Mouse (Mus musculus) neural tube, embryonic 14.5 days (tissue): ENCODE measurements around the gene Ddx25. TPM values are rescaled to one million over a fixed set of nuclear protein-coding genes. Genes with fewer than 3 reads are reported as not detected.
A peak's percentile ranks its signal among the peaks of the same experiment; 100 is the strongest.

Source experiments
- ATAC-seq: fragments of 200-750 bp; cut with Nextera tagmentation; 2 replicates; pipeline ENCODE4 v1.8.0; 2017; ENCODE audit warnings: low read depth, mild to moderate bottlenecking, moderate TSS enrichment, moderate library complexity
- H3K27ac ChIP-seq: fragments of 300-500 bp; sonication (generic); 2 replicates; pipeline ENCODE4 v1.5.1; 2014; ENCODE audit warnings: low read depth, mild to moderate bottlenecking, control low read depth, low read length, moderate library complexity, mixed read lengths
- H3K27me3 ChIP-seq: fragments of 300-500 bp; sonication (generic); 2 replicates; pipeline ENCODE4 v1.6.1; 2014; ENCODE audit warnings: low read length; ENCODE audit not compliant: control insufficient read depth, insufficient read depth
- H3K36me3 ChIP-seq: fragments of 300-500 bp; sonication (generic); 2 replicates; pipeline ENCODE4 v1.6.1; 2014; ENCODE audit warnings: low read length, mixed read lengths; ENCODE audit not compliant: control insufficient read depth, insufficient read depth
- H3K4me1 ChIP-seq: fragments of 300-500 bp; sonication (generic); 2 replicates; pipeline ENCODE4 v1.6.1; 2014; ENCODE audit warnings: low read length; ENCODE audit not compliant: control insufficient read depth, insufficient read depth
- H3K4me2 ChIP-seq: fragments of 300-500 bp; sonication (generic); 2 replicates; pipeline ENCODE4 v1.6.1; 2014; ENCODE audit warnings: mild to moderate bottlenecking, low read depth, low read length, control low read depth
- H3K4me3 ChIP-seq: fragments of 300-500 bp; sonication (generic); 2 replicates; pipeline ENCODE4 v1.5.1; 2014; ENCODE audit warnings: low read depth, low read length, control low read depth, mixed read lengths
- H3K9ac ChIP-seq: fragments of 300-500 bp; sonication (generic); replicated peaks from 2 replicates; pipeline ENCODE4 v1.6.1; 2014; ENCODE audit warnings: low read depth, mild to moderate bottlenecking, control low read depth, low read length, mixed read lengths
- H3K9me3 ChIP-seq: fragments of 300-500 bp; sonication (generic); 2 replicates; pipeline ENCODE4 v1.6.1; 2016; ENCODE audit warnings: low read length; ENCODE audit not compliant: control insufficient read depth
- WGBS: fragments of 180-500 bp; shearing (Covaris S2); extraction: QIAGEN DNeasy Blood & Tissue Kit; methylation state at CpG from one replicate; pipeline ENCODE4 v1.1.7; 2014; 5-methylcytosine and 5-hydroxymethylcytosine counted together
- polyA plus RNA-seq: library from polyadenylated mRNA; unstranded; fragments of >200 nt; fragmentation: Nextera tagmentation; extraction: Ambion mirVana; gene quantifications from 2 replicates; pipeline ENCODE4 v1.2.1, GENCODE M21; 2014

The Ddx25 gene
- polyA plus RNA-seq, result 29.8 and 34.3 TPM in 2 replicates

DNA sequence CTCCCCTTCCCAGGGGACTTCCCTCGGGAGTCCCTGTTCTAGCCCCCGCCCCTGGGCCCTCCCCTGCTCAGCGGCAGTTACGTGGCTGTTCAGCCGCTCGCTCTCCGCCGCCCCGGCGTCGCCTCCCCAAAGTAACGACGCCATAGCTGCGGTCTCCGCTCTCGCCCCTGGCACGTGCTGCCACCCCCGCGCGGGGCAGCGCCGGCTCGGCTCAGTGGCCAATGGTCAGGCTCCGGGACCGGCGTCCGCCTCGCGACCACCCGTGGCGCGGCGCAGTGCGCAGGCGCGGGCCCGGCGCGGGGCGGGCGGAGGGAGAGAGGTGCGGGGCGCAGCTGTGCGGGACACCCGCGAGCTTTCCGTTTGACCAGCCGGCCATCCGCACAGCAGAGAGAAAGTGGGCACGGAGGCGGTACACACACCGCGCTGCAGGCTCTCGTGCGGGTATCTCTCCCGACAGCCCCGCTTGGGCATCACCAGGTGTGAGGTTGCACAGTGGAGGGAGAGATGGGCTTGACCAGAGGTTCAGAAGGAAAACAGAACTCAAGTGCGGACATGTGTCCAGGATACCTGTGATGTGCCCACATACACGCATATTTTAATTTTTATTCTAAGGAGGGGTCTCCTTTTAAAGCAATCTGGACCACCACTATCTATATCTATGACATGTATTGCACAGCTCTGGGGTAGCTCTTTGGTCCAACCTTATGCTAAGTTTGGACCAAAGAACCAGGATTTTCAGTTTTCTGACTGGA is at the start of gene Ddx25, which contains the start of gene Pus3:
Gene Ddx25 (minus strand): TSS at position 272 of the 752 bp plus-strand sequence.
Gene Pus3 (plus strand): TSS at position 339 of the 752 bp plus-strand sequence.
- H3K4me3 ChIP-seq, result peak within 1 kb of the TSS; percentile 61
- peaks cover 8% of the 10 kb centered on the region; the same call in 1 of the 2 replicates for H3K4me1 ChIP-seq
- 1% methylated on average over 49 of the region's 59 CpGs for WGBS
- H3K9me3 ChIP-seq, result no peaks in the 10 kb centered on the region
- H3K27ac ChIP-seq, result peak within 1 kb of the TSS; percentile 57
- H3K36me3 ChIP-seq, result peaks cover 6% of the 10 kb centered on the region; the same call in 1 of the 2 replicates
- peak; percentile 87 for ATAC-seq
- peak within 1 kb of the TSS; percentile 44 for H3K9ac ChIP-seq
- no peaks in the 10 kb centered on the region for H3K27me3 ChIP-seq
- peak within 1 kb of the TSS; percentile 79 for H3K4me2 ChIP-seq

DNA sequence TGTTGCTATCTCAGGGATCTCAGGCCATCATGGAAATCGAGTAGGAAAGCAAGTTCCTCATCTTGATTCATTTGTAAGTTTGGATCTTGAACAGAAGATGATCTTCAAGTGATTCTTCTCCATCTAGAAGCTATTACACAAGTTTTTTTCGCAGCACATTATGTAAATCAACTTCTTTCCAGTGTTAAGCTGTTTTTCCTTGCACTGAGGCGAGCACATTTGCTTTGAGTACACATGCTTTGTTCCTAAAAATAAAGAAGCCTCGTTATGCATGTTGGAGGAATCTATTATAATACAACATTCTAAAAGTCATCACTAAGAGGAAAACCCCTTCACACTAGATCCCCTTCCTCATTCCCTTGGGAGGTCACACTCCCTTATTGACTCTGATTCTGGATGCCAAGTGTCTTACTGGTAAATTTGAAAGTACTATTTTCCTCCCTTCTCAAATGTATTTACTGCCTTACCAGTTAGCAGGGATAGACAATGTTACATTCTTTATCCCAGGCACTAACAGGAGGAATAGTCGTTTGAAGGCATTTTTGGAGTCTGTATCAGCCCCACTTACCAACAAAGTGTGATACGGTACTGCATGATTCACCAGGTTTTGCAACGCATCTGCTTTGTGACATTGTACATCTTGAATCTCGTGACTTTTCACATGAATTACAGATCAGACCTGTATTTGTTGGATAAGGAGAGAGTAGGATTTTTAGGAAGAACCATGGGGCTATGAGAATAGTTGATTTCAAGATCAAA is 49.5 kb upstream of the Ddx25 start:
- no peaks in the 10 kb centered on the region for H3K27me3 ChIP-seq
- no peaks in the 10 kb centered on the region for H3K9me3 ChIP-seq
- no peak overlapping the region for H3K9ac ChIP-seq
- no peak overlapping the region for H3K27ac ChIP-seq
- H3K4me3 ChIP-seq, result no peak overlapping the region
- no peaks in the 10 kb centered on the region for H3K36me3 ChIP-seq
- no peaks in the 10 kb centered on the region for H3K4me1 ChIP-seq
- H3K4me2 ChIP-seq, result no peak overlapping the region
- no peak for ATAC-seq
- 68% methylated on average over 8 of the region's 8 CpGs for WGBS

DNA sequence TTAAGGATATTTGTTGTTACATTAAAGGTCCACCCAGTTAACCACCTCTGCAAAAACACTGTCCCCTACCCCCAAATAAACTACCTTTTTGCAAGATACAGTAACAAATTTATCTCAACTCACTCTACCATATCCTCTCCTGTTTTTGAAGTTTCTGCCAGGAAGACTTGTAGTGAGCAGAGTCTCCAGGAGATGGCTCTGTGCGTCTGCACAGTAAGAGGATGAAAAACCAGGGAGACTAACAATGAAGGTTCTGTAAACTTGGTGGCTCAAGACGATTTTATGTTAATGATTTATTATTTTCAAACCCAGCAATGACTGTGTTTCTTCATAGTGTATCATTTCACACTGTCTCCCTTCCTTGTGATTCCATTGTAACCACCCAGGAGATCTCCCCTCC is 34.6 kb upstream of the Ddx25 start:
- Histone ChIP-seq H3K4me2 (no peak overlapping the region), H3K36me3 (no peaks in the 10 kb centered on the region), H3K27ac (no peak overlapping the region), H3K4me1 (no peaks in the 10 kb centered on the region), H3K9me3 (no peaks in the 10 kb centered on the region), H3K27me3 (no peaks in the 10 kb centered on the region), H3K4me3 (no peak overlapping the region), H3K9ac (no peak overlapping the region)
- WGBS, result 19% methylated on average over 2 of the region's 2 CpGs
- ATAC-seq, result no peak

DNA sequence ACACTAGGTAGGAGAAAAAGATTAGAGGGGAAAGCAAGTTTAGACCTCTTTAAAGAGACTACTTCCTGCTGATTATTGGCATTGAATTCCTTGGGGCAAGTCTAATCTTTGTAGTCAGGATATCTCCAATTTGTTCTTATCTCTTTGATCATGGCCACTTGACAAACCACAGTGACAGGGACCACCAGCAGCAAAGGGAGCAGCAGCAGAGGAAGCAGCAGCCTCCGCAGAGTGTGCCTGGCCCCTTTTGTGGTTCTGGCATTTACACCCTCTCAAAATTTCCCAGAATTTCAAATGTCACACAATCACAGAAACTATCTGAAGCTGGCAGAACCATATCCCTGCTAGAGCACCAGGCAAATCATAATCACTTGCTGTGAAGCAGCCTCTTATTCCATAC is 29.3 kb upstream of the Ddx25 start:
- H3K4me3 ChIP-seq, result no peak overlapping the region
- no peaks in the 10 kb centered on the region for H3K9me3 ChIP-seq
- ATAC-seq, result no peak
- 84% methylated on average over 1 of the region's 1 CpGs for WGBS
- no peaks in the 10 kb centered on the region for H3K4me1 ChIP-seq
- H3K4me2 ChIP-seq, result no peak overlapping the region
- H3K27ac ChIP-seq, result no peak overlapping the region
- H3K27me3 ChIP-seq, result no peaks in the 10 kb centered on the region
- no peaks in the 10 kb centered on the region for H3K36me3 ChIP-seq
- no peak overlapping the region for H3K9ac ChIP-seq

DNA sequence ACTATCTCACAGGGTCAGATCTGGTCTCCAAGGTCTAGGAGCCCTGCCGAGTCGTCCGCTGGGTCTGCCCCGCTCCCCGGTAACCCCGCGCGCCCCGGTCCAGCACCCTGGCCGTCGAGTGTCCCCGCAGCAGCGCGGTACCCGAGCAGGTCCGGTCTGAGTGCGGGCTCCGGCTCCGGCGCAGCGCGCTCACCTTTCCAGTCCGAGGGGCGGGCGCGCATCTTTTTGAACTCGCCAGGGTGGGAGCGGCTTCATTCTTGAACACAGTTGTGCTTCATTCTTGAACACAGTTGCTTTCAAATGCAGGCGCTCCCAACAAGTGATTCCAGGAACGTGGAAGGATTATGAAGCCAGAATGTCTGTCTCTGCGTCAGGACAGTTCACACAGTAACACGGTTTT is 16.1 kb upstream of the Ddx25 start:
- ATAC-seq, result no peak

DNA sequence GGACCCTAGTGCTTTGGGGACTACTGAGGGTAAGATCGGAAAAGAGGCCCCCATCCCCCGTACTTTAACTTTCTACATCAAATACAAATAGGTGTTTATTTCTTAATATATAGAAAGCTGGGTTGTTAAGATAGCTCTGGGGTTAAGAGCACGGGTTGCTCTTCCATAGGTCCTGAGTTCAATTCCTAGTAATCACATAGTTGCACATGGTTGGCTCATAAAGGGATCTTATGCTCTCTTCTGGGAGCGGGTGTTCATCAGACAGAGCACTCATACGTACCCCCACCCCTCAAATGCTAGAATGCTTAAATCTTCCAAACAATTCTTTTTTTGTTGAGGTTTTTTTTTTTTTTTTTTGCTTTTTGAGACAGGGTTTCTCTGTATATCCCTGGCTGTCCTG is 12.3 kb upstream of the Ddx25 start:
- Histone ChIP-seq H3K36me3 (peaks cover 14% of the 10 kb centered on the region), H3K9ac (peak overlapping the region; percentile 71), H3K9me3 (no peaks in the 10 kb centered on the region), H3K27me3 (no peaks in the 10 kb centered on the region), H3K4me3 (peak overlapping the region; percentile 82), H3K4me2 (peak overlapping the region; percentile 82), H3K4me1 (peaks cover 8% of the 10 kb centered on the region), H3K27ac (peak overlapping the region; percentile 85)
- WGBS, result 11% methylated on average over 5 of the region's 5 CpGs
- peak; percentile 6; the same call in 1 of the 2 replicates for ATAC-seq

More for the DNA sequence above, 16.1 kb upstream of the Ddx25 start:
- Histone ChIP-seq H3K36me3 (no peaks in the 10 kb centered on the region), H3K9me3 (no peaks in the 10 kb centered on the region), H3K27me3 (no peaks in the 10 kb centered on the region), H3K4me3 (peak overlapping the region; percentile 25; the same call in 1 of the 2 replicates), H3K27ac (no peak overlapping the region), H3K4me1 (peaks cover 2% of the 10 kb centered on the region; the same call in 1 of the 2 replicates), H3K4me2 (peak overlapping the region; percentile 49), H3K9ac (no peak overlapping the region)
- WGBS, result 4% methylated on average over 32 of the region's 32 CpGs

DNA sequence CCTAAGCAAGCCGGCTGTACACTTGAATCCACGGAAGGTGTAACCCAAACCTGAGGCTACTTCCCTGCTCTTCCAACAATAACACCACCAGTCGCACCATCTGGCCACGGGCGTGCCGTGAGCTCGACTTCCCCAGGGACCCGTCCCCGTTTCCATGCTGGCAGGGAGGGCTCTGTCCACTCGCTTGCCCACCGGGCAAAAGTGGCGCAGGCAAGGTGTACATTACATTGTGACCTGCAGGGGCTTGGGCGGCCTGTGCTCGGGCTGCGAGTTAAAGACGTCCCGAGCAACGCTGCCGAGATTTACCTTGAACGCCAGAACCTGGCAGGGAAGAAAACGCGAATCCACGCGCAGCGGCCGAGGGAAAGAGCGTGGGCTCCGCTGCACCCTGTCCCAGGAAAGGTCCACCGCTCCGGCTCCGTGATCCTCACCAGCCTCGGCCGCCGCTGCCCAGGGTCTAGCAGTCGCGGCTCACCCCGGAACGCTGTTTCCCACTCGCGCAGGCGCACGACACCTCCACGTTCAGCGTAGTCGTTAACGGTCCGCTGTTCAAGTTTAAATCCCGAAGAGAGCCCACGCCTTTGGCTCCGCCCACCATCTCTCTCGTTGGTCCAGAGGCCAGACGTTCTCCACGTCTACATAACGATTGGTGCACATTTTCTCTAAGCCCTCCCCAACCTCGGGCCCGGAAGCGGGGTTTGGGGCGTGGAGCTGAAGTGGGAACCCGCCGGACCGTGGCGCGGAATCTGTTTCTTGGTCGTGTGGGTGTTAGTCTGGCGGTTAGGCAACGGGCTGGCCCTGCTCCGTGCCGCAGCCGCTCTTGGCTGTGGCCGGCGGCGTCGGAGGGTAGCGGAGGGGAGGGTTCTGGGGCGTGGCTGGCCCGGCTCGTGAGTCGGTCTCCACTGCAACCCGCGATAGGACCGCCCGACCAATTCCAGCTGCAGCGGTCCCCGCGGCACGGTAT is 11.5 kb upstream of the Ddx25 start, which contains the start of the genes Pate2 and Hyls1:
Gene Pate2 (plus strand): TSS at position 714 of the 964 bp plus-strand sequence.
Gene Hyls1 (minus strand): TSS at position 828 of the 964 bp plus-strand sequence.
- H3K9me3 ChIP-seq, result no peaks in the 10 kb centered on the region
- H3K27me3 ChIP-seq, result no peaks in the 10 kb centered on the region
- H3K9ac ChIP-seq, result peak within 1 kb of the TSS; percentile 71
- peak within 1 kb of the TSS; percentile 85 for H3K27ac ChIP-seq
- H3K4me1 ChIP-seq, result peaks cover 8% of the 10 kb centered on the region
- WGBS, result under 1% methylated on average over 85 of the region's 86 CpGs
- peak within 1 kb of the TSS; percentile 82 for H3K4me3 ChIP-seq
- H3K4me2 ChIP-seq, result peak within 1 kb of the TSS; percentile 82
- peak; percentile 98 for ATAC-seq
- H3K36me3 ChIP-seq, result peaks cover 21% of the 10 kb centered on the region

DNA sequence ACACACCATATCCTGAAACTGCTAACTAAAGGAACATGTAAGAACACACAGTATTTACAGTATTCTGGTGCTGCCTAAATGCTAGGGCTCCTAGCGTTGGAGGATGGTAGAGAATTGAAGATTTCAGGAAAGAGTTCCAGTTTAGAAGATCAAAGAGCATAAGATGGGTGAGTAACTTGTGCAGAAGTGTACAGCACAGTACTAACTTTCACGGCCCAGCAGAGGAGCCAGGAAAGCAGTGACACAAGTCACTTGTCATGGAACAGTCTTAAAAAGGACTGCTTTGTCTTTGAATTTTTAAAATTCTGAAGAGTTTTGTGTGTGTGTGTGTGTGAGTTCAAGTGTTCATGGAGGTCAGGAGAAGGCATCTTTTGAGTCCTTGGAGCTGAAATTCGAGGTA is 9.7 kb upstream of the Ddx25 start:
- Histone ChIP-seq H3K27me3 (no peaks in the 10 kb centered on the region), H3K9ac (no peak overlapping the region), H3K4me1 (peaks cover 8% of the 10 kb centered on the region), H3K4me3 (no peak overlapping the region), H3K36me3 (peaks cover 21% of the 10 kb centered on the region), H3K27ac (no peak overlapping the region), H3K9me3 (no peaks in the 10 kb centered on the region), H3K4me2 (no peak overlapping the region)
- 91% methylated on average over 3 of the region's 3 CpGs for WGBS
- no peak for ATAC-seq
